Mouse (Mus musculus): Measurements from ENCODE around the gene Gm28434. TPM values are rescaled to one million over a fixed set of nuclear protein-coding genes. Genes with fewer than 3 reads are reported as not detected.

Gm28434 gene
- total RNA-seq (2023) = not detected

GRCm38 (mm10) chr5:87969201-87969600 is at the start of gene Gm28434, which contains the start of gene 2310003L06Rik:
Gene Gm28434, plus strand, starts transcription at chr5:87969517.
Gene 2310003L06Rik, plus strand, starts transcription at chr5:87969459.

GRCm38 (mm10) chr5:87925372-87925771 is 43.9 kb upstream of the Gm28434 start, which contains the start of gene Csn3:
Gene Csn3, plus strand, starts transcription at chr5:87925579.

GRCm38 (mm10) chr5:87979139-87979538 is 9.8 kb downstream of the Gm28434 start, which contains the start of gene Cabs1:
Gene Cabs1, plus strand, starts transcription at chr5:87979439.

GRCm38 (mm10) chr5:88002249-88002648 is 32.9 kb downstream of the Gm28434 start, which contains the start of gene Smr3a:
Gene Smr3a, plus strand, starts transcription at chr5:88002549.

Other genes starting within 250 kb of the Gm28434 start
- not detected for gene Csn1s2a, start 194.9 kb upstream of the Gm28434 start, total RNA-seq (2023)
- gene Csn1s2b, start 161.4 kb upstream of the Gm28434 start, total RNA-seq (2023) = not detected
- gene Prr27, start 143.8 kb upstream of the Gm28434 start, total RNA-seq (2023) = not detected
- not detected for gene Odam, start 84.5 kb upstream of the Gm28434 start, total RNA-seq (2023)
- not detected for gene Csn3, start 43.9 kb upstream of the Gm28434 start, total RNA-seq (2023)
- gene 2310003L06Rik, start 58 bp upstream of the Gm28434 start, total RNA-seq (2023) = not detected
- not detected for gene Cabs1, start 9.9 kb downstream of the Gm28434 start, total RNA-seq (2023)
- not detected for gene Smr3a, start 33.0 kb downstream of the Gm28434 start, total RNA-seq (2023)
- not detected for gene Smr2, start 117.0 kb downstream of the Gm28434 start, total RNA-seq (2023)
- not detected for gene Gm11116, start 142.0 kb downstream of the Gm28434 start, total RNA-seq (2023)
- not detected for gene Gm11115, start 184.6 kb downstream of the Gm28434 start, total RNA-seq (2023)

Data from neutrophil, adult 59 days (primary cell).